Mouse (Mus musculus) kidney, embryonic 15.5 days (tissue): Measurements from ENCODE around the gene Cpe. TPM values are rescaled to one million over a fixed set of nuclear protein-coding genes. Genes with fewer than 3 reads are reported as not detected.
"Not testable (repeated sequence)": the region's sequence is repeated elsewhere in the genome, so short reads cannot be mapped to it uniquely, and the experiment has no call there.

ENCODE experiments used
- ATAC-seq: fragments of 200-750 bp; cut with Nextera tagmentation; replicated peaks from 2 replicates; pipeline ENCODE4 v1.8.0; 2017; ENCODE audit warnings: moderate TSS enrichment; ENCODE audit not compliant: low FRiP score
- H3K27ac ChIP-seq: fragments of 300-500 bp; sonication (generic); 2 replicates; pipeline ENCODE4 v1.5.1; 2015; ENCODE audit warnings: mild to moderate bottlenecking, inconsistent platforms
- H3K27me3 ChIP-seq: fragments of 300-500 bp; sonication (generic); 2 replicates; pipeline ENCODE4 v1.6.1; 2015; ENCODE audit warnings: inconsistent platforms
- H3K36me3 ChIP-seq: fragments of 300-500 bp; sonication (generic); 2 replicates; pipeline ENCODE4 v1.6.1; 2015; ENCODE audit warnings: inconsistent platforms
- H3K4me1 ChIP-seq: fragments of 300-500 bp; sonication (generic); 2 replicates; pipeline ENCODE4 v1.6.1; 2015; ENCODE audit warnings: inconsistent platforms
- H3K4me2 ChIP-seq: fragments of 300-500 bp; sonication (generic); 2 replicates; pipeline ENCODE4 v1.6.1; 2015; ENCODE audit warnings: moderate library complexity, mild to moderate bottlenecking, inconsistent platforms
- H3K4me3 ChIP-seq: fragments of 300-500 bp; sonication (generic); replicated peaks from 2 replicates; pipeline ENCODE4 v1.5.1; 2015; ENCODE audit warnings: mild to moderate bottlenecking, inconsistent platforms
- H3K9ac ChIP-seq: fragments of 300-500 bp; sonication (generic); 2 replicates; pipeline ENCODE4 v1.6.1; 2015; ENCODE audit warnings: mild to moderate bottlenecking, inconsistent platforms
- H3K9me3 ChIP-seq: fragments of 300-500 bp; sonication (generic); replicated peaks from 2 replicates; pipeline ENCODE4 v1.6.1; 2016; ENCODE audit warnings: inconsistent platforms
- WGBS: fragments of 180-500 bp; shearing (Covaris S2); methylation state at CpG from one replicate; pipeline ENCODE4 v1.1.7; 2015; ENCODE audit warnings: mixed read lengths; 5-methylcytosine and 5-hydroxymethylcytosine counted together
- polyA plus RNA-seq: library from polyadenylated mRNA; unstranded; fragments of >200 nt; fragmentation: Nextera tagmentation; extraction: Ambion mirVana; gene quantifications from 2 replicates; pipeline ENCODE4 v1.2.1, GENCODE M21; 2015

The Cpe gene
- polyA plus RNA-seq, 1 experiment from 2014 or later, result 80.8 TPM

DNA sequence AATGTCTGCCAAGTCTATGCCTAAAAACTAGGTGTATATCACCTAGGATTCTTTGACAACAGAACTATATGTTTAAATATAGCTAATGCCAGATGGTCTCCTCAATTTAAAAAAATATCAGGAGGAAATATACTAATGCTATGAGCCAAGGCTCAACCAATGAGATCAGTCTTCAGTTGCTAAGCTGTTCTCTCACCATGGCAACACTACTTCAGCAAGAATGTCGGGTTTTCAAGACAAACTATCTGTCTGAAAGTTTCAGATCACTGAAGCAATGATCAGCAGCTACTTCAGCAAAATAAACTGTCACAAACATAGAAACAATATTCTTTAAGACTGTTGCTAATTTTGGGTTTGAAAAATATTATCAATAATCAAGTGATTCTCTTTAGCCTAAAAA is 20.9 kb downstream of the Cpe start:
- Histone ChIP-seq H3K4me3 (no peak overlapping the region), H3K4me2 (no peak overlapping the region), H3K36me3 (no peaks in the 10 kb centered on the region), H3K4me1 (0 out of 2 replicates have a peak, but pooled peaks cover 2% of the 10 kb centered on the region), H3K9ac (no peak overlapping the region), H3K27me3 (no peaks in the 10 kb centered on the region), H3K9me3 (no peaks in the 10 kb centered on the region), H3K27ac (no peak overlapping the region)
- no peak for ATAC-seq
- 31% methylated on average over 1 of the region's 1 CpGs for WGBS

DNA sequence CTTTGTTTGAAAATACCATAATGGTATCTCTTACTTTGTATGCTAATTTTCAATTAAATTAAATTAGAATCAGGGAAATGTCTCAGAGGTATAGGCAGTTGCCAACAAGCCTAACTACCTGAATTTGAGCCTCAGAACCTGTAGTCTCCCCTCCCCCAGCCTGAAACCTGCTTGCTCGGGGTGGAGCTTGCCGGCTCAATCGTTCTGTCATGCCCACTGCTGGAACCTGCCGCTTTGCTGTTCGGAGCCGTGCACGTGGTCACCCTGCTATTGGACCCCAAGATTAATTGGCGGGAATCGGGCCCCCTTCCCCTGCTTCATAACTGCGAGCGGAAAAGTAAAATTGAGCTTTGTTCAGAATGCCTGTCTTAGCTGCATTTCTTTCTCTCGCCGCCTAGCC is 26.5 kb downstream of the Cpe start:
- H3K4me3 ChIP-seq, H3K27ac ChIP-seq, H3K4me2 ChIP-seq, H3K4me1 ChIP-seq, H3K9me3 ChIP-seq, ATAC-seq, H3K9ac ChIP-seq, H3K27me3 ChIP-seq, H3K36me3 ChIP-seq: not testable (repeated sequence)
- 67% methylated on average over 13 of the region's 13 CpGs for WGBS

DNA sequence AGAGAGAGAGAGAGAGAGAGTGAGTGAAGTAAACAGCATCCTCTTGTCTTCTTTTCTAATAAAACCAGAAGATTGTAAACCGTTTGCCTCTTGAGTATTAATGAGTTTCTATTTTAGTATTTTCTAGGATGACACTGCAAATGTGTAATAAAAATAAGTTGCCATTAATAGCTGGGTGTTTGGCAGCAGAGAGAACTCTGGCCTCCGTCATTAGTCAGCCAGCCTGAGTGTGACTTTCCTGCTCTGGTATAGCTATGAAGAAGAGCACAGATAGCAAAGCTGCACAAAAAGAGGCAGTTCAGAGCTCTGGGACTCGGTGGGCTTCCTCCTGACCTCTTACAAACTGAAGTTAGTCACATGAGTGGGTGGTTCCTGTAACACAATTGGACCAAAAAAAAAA is 27.3 kb downstream of the Cpe start:
- 80% methylated on average over 3 of the region's 3 CpGs for WGBS
- Histone ChIP-seq H3K27me3 (no peaks in the 10 kb centered on the region), H3K36me3 (no peaks in the 10 kb centered on the region), H3K4me1 (no peaks in the 10 kb centered on the region), H3K4me2 (no peak overlapping the region), H3K9me3 (no peaks in the 10 kb centered on the region), H3K9ac (no peak overlapping the region), H3K4me3 (no peak overlapping the region), H3K27ac (no peak overlapping the region)
- no peak for ATAC-seq

DNA sequence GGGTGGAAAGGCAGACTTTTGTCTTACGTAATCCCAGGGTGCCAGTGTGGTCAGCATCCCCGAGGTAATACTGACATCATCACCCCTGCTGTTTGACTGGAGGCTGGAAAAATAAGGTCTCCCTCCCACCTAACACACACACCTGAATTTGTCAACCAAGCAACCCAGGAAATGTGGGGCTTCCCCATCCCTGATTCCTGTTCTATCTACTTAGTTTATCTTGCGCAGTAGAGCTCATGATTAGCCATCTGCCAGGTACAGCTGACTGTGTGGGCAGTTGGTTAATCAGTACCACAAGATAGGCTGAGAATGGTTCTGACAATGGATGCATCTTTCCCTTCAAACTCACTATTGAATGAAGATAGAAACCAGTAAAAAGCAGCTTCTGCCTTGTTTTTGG is 28.0 kb downstream of the Cpe start:
- H3K4me2 ChIP-seq, result no peak overlapping the region
- 66% methylated on average over 3 of the region's 3 CpGs for WGBS
- no peak overlapping the region for H3K9ac ChIP-seq
- no peak for ATAC-seq
- H3K4me3 ChIP-seq, result no peak overlapping the region
- H3K4me1 ChIP-seq, result no peaks in the 10 kb centered on the region
- H3K9me3 ChIP-seq, result no peaks in the 10 kb centered on the region
- no peak overlapping the region for H3K27ac ChIP-seq
- H3K36me3 ChIP-seq, result no peaks in the 10 kb centered on the region
- H3K27me3 ChIP-seq, result no peaks in the 10 kb centered on the region

DNA sequence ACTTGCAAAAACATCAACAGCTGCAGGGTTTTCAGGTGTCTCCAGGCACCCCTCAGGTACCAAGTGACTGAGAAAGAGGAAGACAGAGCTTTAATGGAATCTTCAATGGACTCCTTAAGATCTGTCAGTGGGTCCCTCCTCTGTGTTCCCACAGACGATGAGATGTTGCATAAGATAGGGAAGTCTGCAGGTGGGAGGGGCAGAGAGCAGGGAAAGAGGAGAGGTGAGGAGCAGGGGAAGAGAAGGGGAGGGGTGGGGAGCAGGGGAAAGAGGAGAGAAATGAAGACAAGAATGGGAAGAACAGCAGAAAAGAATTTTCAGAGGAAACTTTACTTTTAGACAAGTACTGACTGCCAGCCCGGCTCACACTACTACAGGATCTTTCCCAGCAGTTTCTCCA is 28.5 kb downstream of the Cpe start:
- Histone ChIP-seq H3K36me3 (no peaks in the 10 kb centered on the region), H3K9ac (no peak overlapping the region), H3K9me3 (no peaks in the 10 kb centered on the region), H3K27ac (no peak overlapping the region), H3K4me3 (no peak overlapping the region), H3K4me1 (no peaks in the 10 kb centered on the region), H3K27me3 (no peaks in the 10 kb centered on the region), H3K4me2 (no peak overlapping the region)
- no peak for ATAC-seq
- WGBS, result 46% methylated on average over 2 of the region's 2 CpGs

DNA sequence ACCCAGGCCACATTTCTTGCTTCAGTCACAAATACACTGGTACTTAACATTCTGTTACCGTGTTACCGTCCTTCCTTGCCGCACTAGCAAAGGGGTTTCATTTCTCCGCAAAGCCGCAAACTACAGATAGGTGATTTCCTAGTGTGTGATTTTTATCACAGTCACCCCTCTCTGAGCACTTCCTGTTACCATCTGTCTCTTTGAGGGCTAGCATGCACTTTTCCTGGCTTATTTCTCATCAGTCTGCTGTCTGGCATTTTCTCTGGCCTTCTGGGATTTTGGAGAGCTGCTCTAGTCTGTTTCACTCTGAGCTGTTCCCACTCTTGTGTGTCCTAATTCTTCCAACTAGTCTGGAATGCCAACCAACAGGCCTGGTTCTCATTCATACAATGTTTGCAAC is 33.8 kb downstream of the Cpe start:
- no peaks in the 10 kb centered on the region for H3K27me3 ChIP-seq
- no peak for ATAC-seq
- no peak overlapping the region for H3K4me3 ChIP-seq
- H3K4me2 ChIP-seq, result no peak overlapping the region
- H3K36me3 ChIP-seq, result no peaks in the 10 kb centered on the region
- no peak overlapping the region for H3K27ac ChIP-seq
- H3K4me1 ChIP-seq, result no peaks in the 10 kb centered on the region
- WGBS, result 74% methylated on average over 5 of the region's 5 CpGs
- H3K9me3 ChIP-seq, result no peaks in the 10 kb centered on the region
- H3K9ac ChIP-seq, result no peak overlapping the region

DNA sequence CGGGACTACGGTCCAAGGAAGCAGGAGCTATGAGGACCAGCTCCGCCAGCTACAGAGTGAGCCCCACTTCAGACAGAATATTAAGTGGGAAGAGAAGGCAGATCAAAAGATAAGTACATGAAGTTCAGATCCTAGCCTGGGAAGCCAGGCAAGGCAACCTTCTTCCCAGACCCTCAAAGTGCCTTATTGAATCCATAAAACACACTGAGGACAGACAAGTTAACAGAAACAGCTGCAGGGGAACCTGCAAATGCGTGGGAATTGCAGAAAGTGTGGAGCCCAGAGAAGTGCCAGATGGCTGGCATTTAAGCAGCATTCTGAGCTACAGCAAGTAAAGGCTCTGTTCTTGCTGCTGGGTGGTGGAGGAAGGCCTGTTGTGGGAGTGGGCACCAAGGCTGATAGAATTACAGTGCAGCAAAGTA is 34.9 kb downstream of the Cpe start:
- Histone ChIP-seq H3K9me3 (no peaks in the 10 kb centered on the region), H3K4me2 (no peak overlapping the region), H3K4me3 (no peak overlapping the region), H3K9ac (no peak overlapping the region), H3K4me1 (no peaks in the 10 kb centered on the region), H3K27me3 (no peaks in the 10 kb centered on the region), H3K27ac (no peak overlapping the region), H3K36me3 (no peaks in the 10 kb centered on the region)
- ATAC-seq, result no peak
- WGBS, result 69% methylated on average over 4 of the region's 4 CpGs

DNA sequence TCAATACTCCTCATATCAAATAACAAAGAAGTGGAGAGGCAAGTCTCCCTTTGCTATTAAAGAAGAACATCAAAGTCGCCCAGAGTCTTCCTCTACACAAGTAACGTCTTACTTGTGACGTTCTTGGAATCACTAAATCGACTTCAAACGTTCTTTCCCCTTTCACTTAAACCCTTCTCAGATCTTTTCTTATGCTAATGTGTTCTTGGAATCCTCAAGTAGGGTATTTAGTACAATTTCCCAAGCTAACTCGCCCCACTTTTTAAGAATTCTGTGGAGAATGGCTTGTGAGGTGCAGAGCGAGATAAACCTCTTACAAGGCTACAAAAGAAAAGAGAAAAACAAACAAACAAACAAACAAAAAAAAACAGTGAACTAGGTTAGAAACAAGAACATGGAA is 35.3 kb downstream of the Cpe start:
- no peak overlapping the region for H3K9ac ChIP-seq
- no peaks in the 10 kb centered on the region for H3K27me3 ChIP-seq
- no peak overlapping the region for H3K4me2 ChIP-seq
- no peaks in the 10 kb centered on the region for H3K4me1 ChIP-seq
- no peak overlapping the region for H3K27ac ChIP-seq
- WGBS, result 40% methylated on average over 7 of the region's 7 CpGs
- no peaks in the 10 kb centered on the region for H3K36me3 ChIP-seq
- no peak overlapping the region for H3K4me3 ChIP-seq
- no peak for ATAC-seq
- H3K9me3 ChIP-seq, result no peaks in the 10 kb centered on the region

DNA sequence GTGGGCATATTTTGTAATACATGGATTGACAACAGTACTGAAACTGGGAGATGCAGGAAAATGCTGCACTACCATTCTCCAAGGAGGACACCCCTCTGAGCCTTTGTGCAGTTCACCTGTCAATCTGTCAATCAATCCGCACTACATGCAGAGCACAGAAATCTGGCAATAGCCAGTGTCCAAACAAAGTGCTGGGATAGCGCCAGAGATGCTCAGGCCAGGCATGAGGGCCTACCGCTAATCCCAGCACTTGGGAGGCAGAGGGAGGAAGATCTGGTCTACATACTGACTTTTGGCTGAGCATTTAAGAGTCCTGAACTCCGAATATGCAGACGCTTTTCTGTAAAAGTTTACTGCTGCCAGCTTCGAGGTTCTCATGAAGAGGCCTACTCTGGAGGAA is 37.0 kb downstream of the Cpe start:
- Histone ChIP-seq H3K27me3 (no peaks in the 10 kb centered on the region), H3K9ac (no peak overlapping the region), H3K27ac (no peak overlapping the region), H3K4me3 (no peak overlapping the region), H3K9me3 (no peaks in the 10 kb centered on the region), H3K4me1 (no peaks in the 10 kb centered on the region), H3K36me3 (no peaks in the 10 kb centered on the region), H3K4me2 (no peak overlapping the region)
- ATAC-seq, result no peak
- 88% methylated on average over 6 of the region's 6 CpGs for WGBS

DNA sequence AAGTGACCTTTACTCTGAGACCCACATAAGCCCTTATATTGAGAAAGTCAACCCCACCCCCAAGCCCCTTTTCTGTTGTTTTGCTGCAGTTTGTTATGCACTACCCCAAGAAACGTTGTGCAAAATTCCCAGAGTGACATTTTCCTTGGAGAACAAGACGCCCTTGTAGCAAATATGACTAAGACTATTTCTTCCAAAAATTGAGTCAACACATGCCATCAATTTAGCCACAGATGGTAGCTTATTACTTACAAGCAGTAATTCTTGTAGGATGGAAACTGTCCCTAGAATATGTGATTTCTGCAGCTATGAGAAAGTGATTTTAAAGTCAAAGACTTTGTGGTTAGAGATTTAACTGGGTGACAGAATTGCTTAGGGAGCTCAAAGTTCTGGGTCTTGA is 37.8 kb downstream of the Cpe start:
- no peak for ATAC-seq
- no peak overlapping the region for H3K4me3 ChIP-seq
- H3K27ac ChIP-seq, result no peak overlapping the region
- H3K4me2 ChIP-seq, result no peak overlapping the region
- no peak overlapping the region for H3K9ac ChIP-seq
- no peaks in the 10 kb centered on the region for H3K36me3 ChIP-seq
- H3K9me3 ChIP-seq, result no peaks in the 10 kb centered on the region
- no peaks in the 10 kb centered on the region for H3K4me1 ChIP-seq
- no peaks in the 10 kb centered on the region for H3K27me3 ChIP-seq
- 80% methylated on average over 2 of the region's 2 CpGs for WGBS

DNA sequence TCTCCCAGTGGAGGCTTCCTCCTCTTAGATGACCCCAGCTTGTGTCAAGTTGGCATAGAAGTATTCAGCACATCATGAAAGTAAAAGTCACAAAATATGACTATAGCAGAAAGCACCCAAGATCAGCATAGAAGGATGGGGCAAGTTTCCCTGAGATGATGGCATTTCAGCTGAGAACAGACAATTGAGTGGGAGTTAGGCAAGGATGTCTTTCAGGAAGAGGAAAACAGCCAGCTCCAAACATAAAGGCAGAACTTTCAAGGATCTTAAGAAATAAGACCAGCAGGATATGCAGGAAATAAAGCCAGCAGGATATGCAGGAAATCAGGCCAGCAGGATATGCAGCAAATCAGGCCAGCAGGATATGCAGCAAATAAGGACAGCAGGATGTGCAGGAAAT is 40.6 kb downstream of the Cpe start:
- Histone ChIP-seq H3K4me2 (no peak overlapping the region), H3K4me1 (no peaks in the 10 kb centered on the region), H3K27ac (no peak overlapping the region), H3K9me3 (no peaks in the 10 kb centered on the region), H3K27me3 (no peaks in the 10 kb centered on the region), H3K9ac (no peak overlapping the region), H3K36me3 (no peaks in the 10 kb centered on the region), H3K4me3 (no peak overlapping the region)
- no peak for ATAC-seq

DNA sequence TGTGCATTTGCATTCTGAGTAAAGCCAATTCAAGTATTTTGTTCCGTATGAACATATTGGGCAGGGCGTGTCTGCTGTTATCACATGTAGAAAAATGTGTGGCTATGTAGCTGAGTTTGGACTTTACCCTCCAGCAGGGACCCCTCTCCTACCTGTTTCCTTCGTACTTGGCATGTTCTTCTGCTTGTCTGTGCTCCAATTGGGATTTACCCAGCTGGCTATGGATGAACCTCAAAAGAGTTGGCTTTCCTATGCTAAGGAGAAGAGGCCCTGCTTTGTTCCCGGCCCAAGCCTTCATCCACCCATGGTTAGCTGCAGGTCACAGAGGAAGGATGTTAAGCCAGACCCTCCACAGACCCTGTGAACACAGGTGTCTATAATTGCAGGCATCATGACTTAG is 44.8 kb downstream of the Cpe start:
- 85% methylated on average over 4 of the region's 4 CpGs for WGBS
- ATAC-seq, result no peak

DNA sequence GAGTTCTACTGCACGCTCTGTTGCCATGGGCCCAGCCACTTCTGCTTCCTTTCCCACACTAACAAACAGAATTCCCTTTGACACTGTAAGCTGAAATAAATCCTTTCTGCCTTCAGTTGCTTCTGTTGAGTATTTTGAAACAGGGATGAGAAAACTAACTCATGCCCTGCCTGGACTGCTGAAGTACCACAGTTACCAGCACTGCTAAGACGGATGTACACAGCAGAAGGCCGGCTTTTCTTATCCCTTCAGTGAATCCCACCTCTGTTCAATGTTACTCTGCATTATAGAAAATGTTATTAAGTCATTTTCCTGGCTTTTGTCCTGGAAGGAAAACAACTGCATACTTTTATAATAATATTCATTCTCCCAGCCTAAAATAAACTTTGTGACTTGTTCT is 45.7 kb downstream of the Cpe start:
- no peaks in the 10 kb centered on the region for H3K36me3 ChIP-seq
- H3K4me3 ChIP-seq, result no peak overlapping the region
- H3K4me2 ChIP-seq, result no peak overlapping the region
- no peaks in the 10 kb centered on the region for H3K4me1 ChIP-seq
- H3K9me3 ChIP-seq, result no peaks in the 10 kb centered on the region
- H3K27me3 ChIP-seq, result no peaks in the 10 kb centered on the region
- no peak overlapping the region for H3K27ac ChIP-seq
- WGBS, result 94% methylated on average over 3 of the region's 3 CpGs
- no peak for ATAC-seq
- H3K9ac ChIP-seq, result no peak overlapping the region

More for the DNA sequence above, 44.8 kb downstream of the Cpe start:
- no peaks in the 10 kb centered on the region for H3K36me3 ChIP-seq
- no peaks in the 10 kb centered on the region for H3K4me1 ChIP-seq
- no peak overlapping the region for H3K4me3 ChIP-seq
- H3K4me2 ChIP-seq, result no peak overlapping the region
- H3K9ac ChIP-seq, result no peak overlapping the region
- no peaks in the 10 kb centered on the region for H3K9me3 ChIP-seq
- no peak overlapping the region for H3K27ac ChIP-seq
- H3K27me3 ChIP-seq, result no peaks in the 10 kb centered on the region
